Mouse (Mus musculus) forebrain, postnatal 0 days (tissue): Measurements from ENCODE around the gene Thra. TPM values are rescaled to one million over a fixed set of nuclear protein-coding genes. Genes with fewer than 3 reads are reported as not detected.
A peak's percentile ranks its signal among the peaks of the same experiment; 100 is the strongest.

Experiments used
- ATAC-seq: fragments of 200-750 bp; cut with Nextera tagmentation; 2 replicates; pipeline ENCODE4 v1.8.0; 2017; ENCODE audit warnings: mild to moderate bottlenecking, moderate library complexity
- DNase-seq: peaks from one replicate; pipeline ENCODE4 v3.0.0-alpha.2; 2015
- H3K27ac ChIP-seq: fragments of 300-500 bp; sonication (generic); 2 replicates; pipeline ENCODE4 v1.5.1; 2014; ENCODE audit warnings: low read depth, mild to moderate bottlenecking, antibody characterized with exemption, low read length, moderate library complexity, mixed read lengths
- H3K27me3 ChIP-seq: fragments of 300-500 bp; sonication (generic); 2 replicates; pipeline ENCODE4 v1.6.1; 2014; ENCODE audit warnings: mild to moderate bottlenecking, low read length, mixed read lengths; ENCODE audit not compliant: insufficient read depth
- H3K36me3 ChIP-seq: fragments of 300-500 bp; sonication (generic); 2 replicates; pipeline ENCODE4 v1.6.1; 2014; ENCODE audit warnings: mild to moderate bottlenecking, moderate library complexity; ENCODE audit not compliant: insufficient read depth
- H3K4me1 ChIP-seq: fragments of 300-500 bp; sonication (generic); 2 replicates; pipeline ENCODE4 v1.6.1; 2014; ENCODE audit warnings: antibody characterized with exemption; ENCODE audit not compliant: insufficient read depth
- H3K4me2 ChIP-seq: fragments of 300-500 bp; sonication (generic); 2 replicates; pipeline ENCODE4 v1.6.1; 2014; ENCODE audit warnings: low read depth, mild to moderate bottlenecking, moderate library complexity
- H3K4me3 ChIP-seq: fragments of 300-500 bp; sonication (generic); 2 replicates; pipeline ENCODE4 v1.5.1; 2014; ENCODE audit warnings: low read depth, low read length, mixed read lengths
- H3K9ac ChIP-seq: fragments of 300-500 bp; sonication (generic); 2 replicates; pipeline ENCODE4 v1.6.1; 2014; ENCODE audit warnings: mild to moderate bottlenecking
- H3K9me3 ChIP-seq: fragments of 300-500 bp; sonication (generic); 2 replicates; pipeline ENCODE4 v1.6.1; 2016; ENCODE audit warnings: low read length
- CTCF ChIP-seq: sonication (generic); IDR thresholded peaks from 2 replicates; pipeline ENCODE4 v1.5.1; 2016; ENCODE audit warnings: antibody characterized with exemption, control low read depth, low read depth
- whole genome bisulfite sequencing: fragments of 180-500 bp; shearing (Covaris S2); extraction: QIAGEN DNeasy Blood & Tissue Kit; methylation state at CpG from one replicate; pipeline ENCODE4 v1.1.7; 2014; 5-methylcytosine and 5-hydroxymethylcytosine counted together
- polyA plus RNA-seq: library from polyadenylated mRNA; unstranded; fragments of >200 nt; fragmentation: Nextera tagmentation; extraction: Ambion mirVana; gene quantifications from 2 replicates; pipeline ENCODE4 v1.2.1, GENCODE M21; 2015
- total RNA-seq: library from RNA; depleted of rRNA; stranded (reverse); fragments of >200 nt; gene quantifications from 2 replicates; pipeline ENCODE4 v1.2.3, GENCODE M21; 2014; rRNA removed

The Thra gene
- total and polyA plus RNA-seq, 2 experiments from 2014 or later, result 233 to 1,003 TPM

GRCm38 (mm10) chr11:98808417-98808816 is 68.0 kb downstream of the Thra start:
- H3K4me3 ChIP-seq, result no peak overlapping the region
- peaks cover 4% of the 10 kb centered on the region; the same call in 1 of the 2 replicates for H3K4me1 ChIP-seq
- no peak overlapping the region for H3K4me2 ChIP-seq
- H3K27ac ChIP-seq, result peak overlapping the region; percentile 99; the same call in 1 of the 2 replicates
- H3K27me3 ChIP-seq, result no peaks in the 10 kb centered on the region
- no peak overlapping the region for H3K9ac ChIP-seq
- WGBS, result 69% methylated on average over 2 of the region's 2 CpGs
- no peaks in the 10 kb centered on the region for H3K9me3 ChIP-seq
- TF ChIP-seq CTCF, result no peak
- ATAC-seq (no peak), DNase-seq (no peak)
- peaks cover 43% of the 10 kb centered on the region for H3K36me3 ChIP-seq

GRCm38 (mm10) chr11:98809457-98810290 is 69.2 kb downstream of the Thra start:
- peak overlapping the region; percentile 99 for H3K27ac ChIP-seq
- DNase-seq (peak; percentile 99), ATAC-seq (peak; percentile 99)
- no peaks in the 10 kb centered on the region for H3K9me3 ChIP-seq
- peaks cover 42% of the 10 kb centered on the region for H3K36me3 ChIP-seq
- peak overlapping the region; percentile 85 for H3K4me3 ChIP-seq
- peaks cover 4% of the 10 kb centered on the region; the same call in 1 of the 2 replicates for H3K4me1 ChIP-seq
- peak; percentile 34; the same call in 1 of the 2 replicates for TF ChIP-seq CTCF
- H3K4me2 ChIP-seq, result peak overlapping the region; percentile 69
- under 1% methylated on average over 71 of the region's 84 CpGs for WGBS
- H3K9ac ChIP-seq, result peak overlapping the region; percentile 97
- no peaks in the 10 kb centered on the region for H3K27me3 ChIP-seq

- Histone ChIP-seq H3K27ac (no peak overlapping the region), H3K27me3 (no peaks in the 10 kb centered on the region), H3K9me3 (no peaks in the 10 kb centered on the region), H3K4me3 (peak overlapping the region; percentile 85), H3K36me3 (peaks cover 38% of the 10 kb centered on the region), H3K4me2 (peak overlapping the region; percentile 69), H3K4me1 (peaks cover 4% of the 10 kb centered on the region; the same call in 1 of the 2 replicates), H3K9ac (peak overlapping the region; percentile 97)
- WGBS, result 73% methylated on average over 7 of the region's 7 CpGs
- DNase-seq, result no peak
- no peak for ATAC-seq
- no peak for TF ChIP-seq CTCF
Observed at GRCm38 (mm10) chr11:98810686-98811085, 70.2 kb downstream of the Thra start.

GRCm38 (mm10) chr11:98816706-98817239 is 76.3 kb downstream of the Thra start:
- H3K9ac ChIP-seq, result no peak overlapping the region
- no peak for ATAC-seq
- no peak overlapping the region for H3K27ac ChIP-seq
- no peaks in the 10 kb centered on the region for H3K9me3 ChIP-seq
- no peak overlapping the region for H3K4me2 ChIP-seq
- H3K36me3 ChIP-seq, result peaks cover 59% of the 10 kb centered on the region
- H3K4me3 ChIP-seq, result no peak overlapping the region
- no peak for TF ChIP-seq CTCF
- no peaks in the 10 kb centered on the region for H3K27me3 ChIP-seq
- no peak for DNase-seq
- H3K4me1 ChIP-seq, result no peaks in the 10 kb centered on the region
- 100% methylated on average over 1 of the region's 1 CpGs for WGBS

Other genes with a start within 250 kb of the Thra start
- gene Ikzf3, start 194.6 kb upstream of the Thra start, total RNA-seq, result 0.14 and 0.15 TPM in 2 replicates
- gene Ikzf3, start 194.6 kb upstream of the Thra start, polyA plus RNA-seq, result 0.21 and 0.23 TPM in 2 replicates
- not detected in 2 replicates for gene Zpbp2, start 189.5 kb upstream of the Thra start, total RNA-seq
- not detected in 2 replicates for gene Zpbp2, start 189.5 kb upstream of the Thra start, polyA plus RNA-seq
- 99.8 and 115 TPM in 2 replicates for gene Ormdl3, start 153.3 kb upstream of the Thra start, total RNA-seq
- gene Ormdl3, start 153.3 kb upstream of the Thra start, polyA plus RNA-seq, result 114 and 119 TPM in 2 replicates
- not detected in 2 replicates for gene Lrrc3c, start 142.3 kb upstream of the Thra start, total RNA-seq
- gene Lrrc3c, start 142.3 kb upstream of the Thra start, polyA plus RNA-seq, result not detected in 2 replicates
- gene Gm12355, start 115.0 kb upstream of the Thra start, total RNA-seq, result 0.29 TPM in 1 of 2 replicates, not detected in the other
- 0.68 and 0.98 TPM in 2 replicates for gene Gm12355, start 115.0 kb upstream of the Thra start, polyA plus RNA-seq
- not detected in 2 replicates for gene Gsdma3, start 114.3 kb upstream of the Thra start, total RNA-seq
- not detected in 2 replicates for gene Gsdma3, start 114.3 kb upstream of the Thra start, polyA plus RNA-seq
- not detected in 2 replicates for gene Gsdma2, start 93.9 kb upstream of the Thra start, total RNA-seq
- gene Gsdma2, start 93.9 kb upstream of the Thra start, polyA plus RNA-seq, result 0.11 TPM in 1 of 2 replicates, not detected in the other
- gene Gsdma, start 76.3 kb upstream of the Thra start, total RNA-seq, result not detected in 2 replicates
- gene Gsdma, start 76.3 kb upstream of the Thra start, polyA plus RNA-seq, result 0.15 TPM in 1 of 2 replicates, not detected in the other
- 83.8 and 113 TPM in 2 replicates for gene Psmd3, start 58.1 kb upstream of the Thra start, total RNA-seq
- 183 and 202 TPM in 2 replicates for gene Psmd3, start 58.1 kb upstream of the Thra start, polyA plus RNA-seq
- not detected in 2 replicates for gene Csf3, start 39.4 kb upstream of the Thra start, total RNA-seq
- gene Csf3, start 39.4 kb upstream of the Thra start, polyA plus RNA-seq, result not detected in 2 replicates
- 54.0 and 66.5 TPM in 2 replicates for gene Med24, start 11.2 kb upstream of the Thra start, total RNA-seq
- gene Med24, start 11.2 kb upstream of the Thra start, polyA plus RNA-seq, result 46.4 and 49.3 TPM in 2 replicates
- gene Nr1d1, start 34.7 kb downstream of the Thra start, total RNA-seq, result 4.5 and 6.7 TPM in 2 replicates
- gene Nr1d1, start 34.7 kb downstream of the Thra start, polyA plus RNA-seq, result 10.8 and 11.4 TPM in 2 replicates
- 87.2 and 94.6 TPM in 2 replicates for gene Msl1, start 54.9 kb downstream of the Thra start, total RNA-seq
- gene Msl1, start 54.9 kb downstream of the Thra start, polyA plus RNA-seq, result 16.3 and 24.1 TPM in 2 replicates
- 22.5 and 27.2 TPM in 2 replicates for gene Casc3, start 64.3 kb downstream of the Thra start, total RNA-seq
- 29.5 and 37.4 TPM in 2 replicates for gene Casc3, start 64.3 kb downstream of the Thra start, polyA plus RNA-seq
- 28.7 TPM in 2 replicates for gene Rapgefl1, start 96.1 kb downstream of the Thra start, total RNA-seq
- gene Rapgefl1, start 96.1 kb downstream of the Thra start, polyA plus RNA-seq, result 5.6 and 9.8 TPM in 2 replicates
- 7.1 and 8.2 TPM in 2 replicates for gene Wipf2, start 123.0 kb downstream of the Thra start, total RNA-seq
- 1.6 and 3.0 TPM in 2 replicates for gene Wipf2, start 123.0 kb downstream of the Thra start, polyA plus RNA-seq
- 2.2 and 2.3 TPM in 2 replicates for gene Cdc6, start 167.2 kb downstream of the Thra start, total RNA-seq
- 1.3 and 1.7 TPM in 2 replicates for gene Cdc6, start 167.2 kb downstream of the Thra start, polyA plus RNA-seq
- gene Rara, start 187.2 kb downstream of the Thra start, total RNA-seq, result 11.6 and 15.2 TPM in 2 replicates
- gene Rara, start 187.2 kb downstream of the Thra start, polyA plus RNA-seq, result 9.5 and 10.7 TPM in 2 replicates
- 1.2 and 1.4 TPM in 2 replicates for gene Gjd3, start 242.4 kb downstream of the Thra start, total RNA-seq
- 2.0 and 2.7 TPM in 2 replicates for gene Gjd3, start 242.4 kb downstream of the Thra start, polyA plus RNA-seq